Mouse (Mus musculus) embryonic facial prominence, embryonic 11.5 days (tissue): ENCODE results near the gene Krt6b. TPM values are rescaled to one million over a fixed set of nuclear protein-coding genes. Genes with fewer than 3 reads are reported as not detected.

ENCODE experiments used
- ATAC-seq: fragments of 200-750 bp; cut with Nextera tagmentation; replicated peaks from 2 replicates; pipeline ENCODE4 v1.8.0; 2017; ENCODE audit warnings: low read depth; ENCODE audit not compliant: insufficient number of reproducible peaks, low FRiP score, low TSS enrichment
- DNase-seq: peaks from one replicate; pipeline ENCODE4 v3.0.0-alpha.2; 2015; ENCODE audit warnings: low spot score
- H3K27ac ChIP-seq: fragments of 300-500 bp; sonication (generic); replicated peaks from 2 replicates; pipeline ENCODE4 v1.5.1; 2014; ENCODE audit warnings: mild to moderate bottlenecking, low read depth, low read length, control low read depth
- H3K27me3 ChIP-seq: fragments of 300-500 bp; sonication (generic); 2 replicates; pipeline ENCODE4 v1.6.1; 2014; ENCODE audit warnings: mild to moderate bottlenecking, low read length, moderate library complexity, mixed read lengths; ENCODE audit not compliant: control insufficient read depth, insufficient read depth
- H3K36me3 ChIP-seq: fragments of 300-500 bp; sonication (generic); replicated peaks from 2 replicates; pipeline ENCODE4 v1.6.1; 2014; ENCODE audit warnings: low read depth, mild to moderate bottlenecking, low read length, moderate library complexity, mixed read lengths; ENCODE audit not compliant: control insufficient read depth, insufficient read depth
- H3K4me1 ChIP-seq: fragments of 300-500 bp; sonication (generic); 2 replicates; pipeline ENCODE4 v1.6.1; 2014; ENCODE audit warnings: low read length, mixed read lengths; ENCODE audit not compliant: control insufficient read depth, insufficient read depth
- H3K4me2 ChIP-seq: fragments of 300-500 bp; sonication (generic); 2 replicates; pipeline ENCODE4 v1.6.1; 2014; ENCODE audit warnings: low read depth, mild to moderate bottlenecking, control low read depth, low read length, moderate library complexity
- H3K4me3 ChIP-seq: fragments of 300-500 bp; sonication (generic); 2 replicates; pipeline ENCODE4 v1.5.1; 2014; ENCODE audit warnings: low read depth, low read length, control low read depth
- H3K9ac ChIP-seq: fragments of 300-500 bp; sonication (generic); replicated peaks from 2 replicates; pipeline ENCODE4 v1.6.1; 2014; ENCODE audit warnings: mild to moderate bottlenecking, control low read depth, low read length
- H3K9me3 ChIP-seq: fragments of 300-500 bp; sonication (generic); replicated peaks from 2 replicates; pipeline ENCODE4 v1.6.1; 2016; ENCODE audit warnings: mild to moderate bottlenecking, low read length, inconsistent platforms, mixed read lengths; ENCODE audit not compliant: control insufficient read depth
- WGBS: fragments of 180-500 bp; shearing (Covaris S2); extraction: QIAGEN DNeasy Blood & Tissue Kit; methylation state at CpG from one replicate; pipeline ENCODE4 v1.1.7; 2014; 5-methylcytosine and 5-hydroxymethylcytosine counted together
- polyA plus RNA-seq: library from polyadenylated mRNA; unstranded; fragments of >200 nt; fragmentation: Nextera tagmentation; extraction: Ambion mirVana; gene quantifications from 2 replicates; pipeline ENCODE4 v1.2.1, GENCODE M21; 2014

Gene Krt6b
- polyA plus RNA-seq: not detected in 2 replicates

- no peak within 1 kb of the TSS for H3K27ac ChIP-seq
- 92% methylated on average over 2 of the region's 2 CpGs for WGBS
- H3K36me3 ChIP-seq: no peaks in the 10 kb centered on the region
- no peak within 1 kb of the TSS for H3K4me2 ChIP-seq
- no peaks in the 10 kb centered on the region for H3K9me3 ChIP-seq
- DNase-seq (no peak), ATAC-seq (no peak)
- no peaks in the 10 kb centered on the region for H3K4me1 ChIP-seq
- no peak within 1 kb of the TSS for H3K4me3 ChIP-seq
- H3K9ac ChIP-seq: no peak within 1 kb of the TSS
- H3K27me3 ChIP-seq: no peaks in the 10 kb centered on the region
Measured at GRCm38 (mm10) chr15:101680187-101680586, at the start of gene Krt6b. Gene Krt6b (minus strand): TSS chr15:101680287.

- 73% methylated on average over 5 of the region's 5 CpGs for WGBS
Measured at GRCm38 (mm10) chr15:101724686-101725085, 44.6 kb upstream of the Krt6b start.

GRCm38 (mm10) chr15:101715831-101716230, 35.7 kb upstream of the Krt6b start:
- H3K4me3 ChIP-seq: no peak overlapping the region
- WGBS: 71% methylated on average over 3 of the region's 3 CpGs
- H3K4me2 ChIP-seq: no peak overlapping the region
- no peak overlapping the region for H3K9ac ChIP-seq
- H3K27ac ChIP-seq: no peak overlapping the region
- H3K27me3 ChIP-seq: no peaks in the 10 kb centered on the region
- no peaks in the 10 kb centered on the region for H3K36me3 ChIP-seq
- no peaks in the 10 kb centered on the region for H3K4me1 ChIP-seq
- ATAC-seq (no peak), DNase-seq (no peak)
- no peaks in the 10 kb centered on the region for H3K9me3 ChIP-seq

More at GRCm38 (mm10) chr15:101724686-101725085, 44.6 kb upstream of the Krt6b start:
- Histone ChIP-seq H3K4me2 (no peak overlapping the region), H3K9ac (no peak overlapping the region), H3K4me3 (no peak overlapping the region), H3K4me1 (no peaks in the 10 kb centered on the region), H3K27ac (no peak overlapping the region), H3K36me3 (no peaks in the 10 kb centered on the region), H3K27me3 (no peaks in the 10 kb centered on the region), H3K9me3 (no peaks in the 10 kb centered on the region)
- no peak for DNase-seq
- ATAC-seq: no peak

- WGBS: 83% methylated on average over 5 of the region's 5 CpGs
- Histone ChIP-seq H3K36me3 (no peaks in the 10 kb centered on the region), H3K9me3 (no peaks in the 10 kb centered on the region), H3K4me1 (no peaks in the 10 kb centered on the region), H3K27ac (no peak overlapping the region), H3K4me2 (no peak overlapping the region), H3K9ac (no peak overlapping the region), H3K4me3 (no peak overlapping the region), H3K27me3 (no peaks in the 10 kb centered on the region)
- DNase-seq: no peak
- ATAC-seq: no peak
Measured at GRCm38 (mm10) chr15:101714356-101714755, 34.3 kb upstream of the Krt6b start.

- no peaks in the 10 kb centered on the region for H3K4me1 ChIP-seq
- H3K27me3 ChIP-seq: no peaks in the 10 kb centered on the region
- H3K9ac ChIP-seq: no peak overlapping the region
- H3K27ac ChIP-seq: no peak overlapping the region
- DNase-seq (no peak), ATAC-seq (no peak)
- WGBS: 76% methylated on average over 8 of the region's 8 CpGs
- no peak overlapping the region for H3K4me2 ChIP-seq
- H3K36me3 ChIP-seq: no peaks in the 10 kb centered on the region
- no peaks in the 10 kb centered on the region for H3K9me3 ChIP-seq
- H3K4me3 ChIP-seq: no peak overlapping the region
Measured at GRCm38 (mm10) chr15:101713731-101714130, 33.6 kb upstream of the Krt6b start.

- Histone ChIP-seq H3K9me3 (no peaks in the 10 kb centered on the region), H3K4me1 (no peaks in the 10 kb centered on the region), H3K4me3 (no peak within 1 kb of the TSS), H3K27ac (no peak within 1 kb of the TSS), H3K9ac (no peak within 1 kb of the TSS), H3K36me3 (no peaks in the 10 kb centered on the region), H3K27me3 (no peaks in the 10 kb centered on the region), H3K4me2 (no peak within 1 kb of the TSS)
- ATAC-seq (no peak), DNase-seq (no peak)
- WGBS: 73% methylated on average over 13 of the region's 13 CpGs
Measured at GRCm38 (mm10) chr15:101712720-101713119, 32.6 kb upstream of the Krt6b start, which contains the start of gene Krt5. Gene Krt5 (minus strand): TSS chr15:101712898.

- Histone ChIP-seq H3K4me3 (no peak overlapping the region), H3K9ac (no peak overlapping the region), H3K4me1 (no peaks in the 10 kb centered on the region), H3K36me3 (no peaks in the 10 kb centered on the region), H3K27me3 (no peaks in the 10 kb centered on the region), H3K9me3 (no peaks in the 10 kb centered on the region), H3K4me2 (no peak overlapping the region), H3K27ac (no peak overlapping the region)
- 68% methylated on average over 11 of the region's 11 CpGs for whole genome bisulfite sequencing
- no peak for ATAC-seq
- DNase-seq: no peak
Measured at GRCm38 (mm10) chr15:101708683-101709082, 28.6 kb upstream of the Krt6b start.

GRCm38 (mm10) chr15:101707454-101707853, 27.4 kb upstream of the Krt6b start:
- DNase-seq (no peak), ATAC-seq (no peak)
- no peak overlapping the region for H3K4me2 ChIP-seq
- no peaks in the 10 kb centered on the region for H3K36me3 ChIP-seq
- no peaks in the 10 kb centered on the region for H3K9me3 ChIP-seq
- no peak overlapping the region for H3K4me3 ChIP-seq
- 82% methylated on average over 9 of the region's 9 CpGs for WGBS
- no peaks in the 10 kb centered on the region for H3K27me3 ChIP-seq
- H3K9ac ChIP-seq: no peak overlapping the region
- no peaks in the 10 kb centered on the region for H3K4me1 ChIP-seq
- H3K27ac ChIP-seq: no peak overlapping the region
